Mouse (Mus musculus) cerebral cortex, adult 2 months (tissue): ENCODE measurements around the gene Sag.

Experiments used
- WGBS: fragments of 180-500 bp; shearing (Covaris S2); methylation state at CpG from one replicate; pipeline ENCODE4 v1.1.7; 2018; 5-methylcytosine and 5-hydroxymethylcytosine counted together

Sag gene

DNA sequence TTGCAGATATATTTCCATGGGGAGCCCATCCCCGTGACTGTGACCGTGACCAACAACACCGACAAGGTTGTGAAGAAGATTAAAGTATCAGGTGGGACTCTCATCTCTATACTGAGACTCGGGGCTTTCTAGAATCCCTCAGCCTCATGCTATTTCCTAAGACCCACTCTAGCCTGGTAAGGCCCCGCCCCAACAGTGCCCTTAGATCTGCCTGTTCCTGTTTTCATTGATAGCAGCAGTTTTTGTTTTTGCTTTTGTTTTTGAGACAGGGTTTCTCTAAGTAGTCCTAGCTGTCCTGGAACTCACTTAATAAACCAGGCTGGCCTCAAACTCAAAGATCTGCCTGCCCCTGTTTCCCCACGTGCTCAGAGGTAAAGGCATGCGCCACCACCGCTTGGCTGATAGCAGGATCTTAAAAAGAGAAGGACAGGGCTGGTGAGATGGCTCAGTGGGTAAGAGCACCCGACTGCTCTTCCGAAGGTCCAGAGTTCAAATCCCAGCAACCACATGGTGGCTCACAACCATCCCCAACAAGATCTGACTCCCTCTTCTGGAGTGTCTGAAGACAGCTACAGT is 21.0 kb downstream of the Sag start:
- 92% methylated on average over 10 of the region's 10 CpGs for WGBS

DNA sequence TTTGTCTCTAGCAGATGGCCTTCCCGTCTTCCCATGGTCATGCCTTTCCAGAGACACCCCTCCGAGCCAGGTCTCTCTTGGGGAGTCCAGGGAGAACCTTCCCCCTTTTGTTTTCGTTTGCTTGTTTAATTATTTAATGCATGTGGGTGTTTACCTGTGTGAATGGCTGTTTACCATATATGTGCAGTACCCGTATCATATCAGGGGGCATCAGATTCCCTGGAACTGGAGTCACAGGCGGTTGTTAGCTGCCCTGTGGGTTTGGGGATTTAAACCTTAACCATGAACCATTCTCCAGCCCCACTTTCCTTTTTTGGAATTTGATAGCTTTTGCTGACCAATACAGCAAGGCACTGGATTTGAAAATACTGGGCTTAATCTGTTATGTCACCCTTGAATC is 21.8 kb downstream of the Sag start:
- 92% methylated on average over 5 of the region's 5 CpGs for WGBS

DNA sequence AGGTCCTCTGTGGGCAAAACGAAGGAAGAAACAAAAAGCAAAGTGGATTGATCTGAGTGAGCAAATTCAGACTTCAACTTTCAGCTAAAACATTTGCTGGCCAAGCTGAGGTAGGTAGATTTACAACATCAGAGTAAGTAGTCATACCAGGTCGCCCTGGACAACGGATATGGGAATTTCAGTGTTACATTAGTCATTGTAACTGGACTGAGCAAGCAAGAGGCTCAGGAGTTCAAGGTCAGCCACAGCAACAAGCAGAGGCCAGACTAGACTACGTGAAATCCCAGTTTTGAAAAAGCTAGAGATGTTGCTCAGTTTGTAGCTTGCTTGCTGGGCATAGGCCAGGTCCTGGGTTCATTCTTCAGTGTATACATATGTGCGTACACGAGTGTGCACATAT is 22.5 kb downstream of the Sag start:
- WGBS, result 92% methylated on average over 6 of the region's 6 CpGs

DNA sequence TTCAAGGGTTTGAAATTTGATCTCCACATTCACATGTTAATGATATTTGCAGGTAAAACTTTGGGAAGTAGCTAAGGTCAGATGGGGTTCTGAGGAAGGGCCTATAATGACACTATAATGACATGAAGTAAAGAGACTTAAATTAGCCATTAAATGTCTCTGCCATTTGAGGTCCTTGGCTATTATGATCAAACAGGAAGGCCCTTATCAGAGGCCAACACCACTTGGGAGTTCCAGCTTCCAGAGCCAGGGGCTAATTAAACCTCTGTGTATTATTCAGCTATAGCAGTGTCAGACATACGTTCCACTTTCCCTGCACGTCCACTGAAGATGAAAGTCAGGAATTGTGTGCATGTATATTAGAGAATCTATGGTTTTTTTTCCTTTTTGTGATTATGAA is 23.0 kb downstream of the Sag start:
- 91% methylated on average over 2 of the region's 2 CpGs for WGBS

DNA sequence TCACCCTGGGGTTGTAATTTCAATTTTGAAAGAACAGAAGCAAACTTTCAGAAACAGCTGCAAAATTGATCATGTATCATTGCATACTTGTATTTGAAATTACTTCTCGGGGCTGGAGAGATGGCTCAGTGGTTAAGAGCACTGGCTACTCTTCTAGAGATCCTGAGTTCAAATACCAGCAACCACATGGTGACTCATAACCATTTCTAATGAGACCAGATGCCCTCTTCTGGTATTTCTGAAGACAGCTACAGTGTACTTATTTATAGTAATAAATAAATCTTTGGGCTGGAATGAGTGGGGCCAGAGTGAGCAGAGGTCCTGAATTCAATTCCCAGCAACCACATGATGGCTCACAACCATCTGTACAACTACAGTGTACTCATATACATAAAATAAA is 24.0 kb downstream of the Sag start:
- 91% methylated on average over 1 of the region's 1 CpGs for whole genome bisulfite sequencing

DNA sequence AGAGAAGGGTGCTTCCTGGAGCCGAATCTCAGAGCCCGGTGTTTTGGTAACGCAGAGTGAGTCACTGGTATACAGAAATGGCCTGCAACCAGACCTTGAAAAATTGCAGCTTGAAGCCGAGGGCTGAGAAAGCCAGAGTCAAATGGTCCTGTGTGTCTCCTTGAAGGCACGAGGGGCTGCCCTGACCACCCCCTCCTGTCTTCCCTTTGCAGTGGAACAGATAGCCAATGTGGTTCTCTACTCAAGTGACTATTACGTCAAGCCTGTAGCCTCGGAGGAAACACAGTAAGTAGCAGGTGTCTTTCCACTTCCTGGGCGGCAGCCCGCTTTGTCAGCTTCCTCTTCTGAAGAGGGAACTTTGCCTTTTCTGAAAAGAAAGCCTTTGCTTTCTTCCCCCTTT is 24.7 kb downstream of the Sag start:
- WGBS, result 62% methylated on average over 9 of the region's 9 CpGs

DNA sequence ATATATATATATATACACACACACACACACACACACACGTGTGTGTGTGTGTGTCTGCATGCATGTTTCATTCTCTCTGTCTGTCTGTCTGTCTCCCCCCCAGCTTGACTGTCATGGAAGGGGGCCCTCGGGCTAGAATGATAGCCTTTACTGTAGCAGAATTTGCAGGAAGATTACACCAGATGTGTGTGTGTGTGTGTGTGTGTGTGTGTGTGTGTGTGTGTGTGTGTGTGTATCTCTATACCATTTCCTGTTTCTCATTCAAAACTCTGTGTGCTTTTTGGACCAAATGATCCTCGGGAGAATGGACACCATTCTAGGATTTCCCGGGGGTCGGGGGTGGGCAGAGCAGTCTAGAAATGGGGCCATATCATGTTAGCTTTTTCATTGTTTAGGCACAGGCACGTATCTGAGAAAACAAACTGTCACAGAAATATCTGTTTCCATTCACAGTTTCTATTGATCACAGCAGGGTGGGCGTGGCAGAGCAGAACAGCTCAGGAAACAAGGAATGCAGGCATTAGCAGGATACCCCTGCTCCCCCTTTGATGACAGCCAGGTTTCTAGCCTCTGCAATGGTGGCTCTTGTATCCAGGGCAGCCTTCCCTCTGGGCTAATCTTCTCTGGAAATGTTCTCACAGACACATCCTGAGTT is 25.6 kb downstream of the Sag start:
- WGBS, result 52% methylated on average over 7 of the region's 7 CpGs

DNA sequence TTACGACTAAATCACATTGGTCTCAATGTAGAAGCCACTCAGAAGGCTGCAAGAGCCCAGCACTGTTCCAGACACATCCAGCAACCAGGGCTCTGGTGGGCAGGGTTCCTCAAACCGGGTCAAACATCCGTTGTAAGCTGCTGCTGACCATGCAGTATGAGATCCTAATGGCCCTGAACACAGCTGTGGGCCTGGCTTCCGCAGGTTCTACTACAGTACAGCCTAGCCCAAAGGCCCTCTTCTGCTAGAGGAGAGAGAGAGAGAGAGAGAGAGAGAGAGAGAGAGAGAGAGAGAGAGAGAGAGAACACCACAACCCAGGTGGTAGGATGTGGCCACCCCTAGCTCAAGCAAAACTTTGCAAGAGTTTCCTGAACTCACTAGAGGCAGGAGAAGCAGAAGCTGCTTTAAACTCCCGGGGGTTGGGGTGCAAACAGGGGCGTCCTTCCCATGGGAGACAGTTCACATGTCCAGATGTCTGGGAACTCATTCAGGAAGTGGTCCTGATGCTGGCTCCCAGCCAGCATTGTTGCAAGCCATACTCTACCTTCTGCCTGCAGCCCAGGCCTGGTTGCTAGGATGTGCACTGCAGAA is 26.2 kb downstream of the Sag start:
- 68% methylated on average over 6 of the region's 6 CpGs for WGBS

DNA sequence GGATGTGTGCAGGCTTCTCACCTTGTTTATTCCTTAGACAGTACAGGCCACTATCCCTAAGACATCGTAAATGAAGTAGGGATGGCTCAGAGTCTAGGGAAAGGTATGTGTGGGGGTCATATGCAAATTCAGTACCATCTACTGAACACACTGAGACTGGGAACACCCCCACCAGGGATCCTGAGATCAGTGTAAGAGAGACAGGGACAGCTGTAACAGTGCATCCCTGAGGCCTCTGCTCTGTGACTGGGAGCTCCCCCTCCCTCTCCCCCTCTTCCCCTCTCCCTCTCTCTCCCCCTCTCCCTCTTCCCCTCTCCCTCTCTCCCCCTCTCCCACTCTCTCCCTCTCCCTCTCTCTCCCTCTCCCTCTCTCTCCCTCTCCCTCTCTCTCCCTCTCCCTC is 33.0 kb downstream of the Sag start:
- 89% methylated on average over 1 of the region's 1 CpGs for WGBS

DNA sequence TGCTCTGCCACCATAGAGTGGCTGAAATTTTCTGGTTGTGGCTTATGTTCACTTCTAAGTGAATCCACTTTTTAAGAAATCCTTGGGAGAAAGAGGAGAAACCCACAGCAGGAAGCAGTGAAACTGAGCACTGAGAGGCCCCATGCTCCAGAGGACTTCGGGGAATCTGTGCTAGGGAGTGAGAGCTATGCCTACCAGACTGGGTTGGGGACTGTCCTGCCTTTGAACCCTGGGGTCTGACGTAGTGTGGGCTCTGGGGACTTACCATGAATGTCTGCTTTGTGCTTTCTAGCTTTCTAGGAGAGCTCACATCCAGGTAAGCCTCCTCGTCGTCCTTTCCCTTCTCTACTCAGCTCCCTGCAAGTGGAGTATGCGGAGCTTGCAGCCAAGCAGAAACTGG is 33.5 kb downstream of the Sag start:
- WGBS, result 84% methylated on average over 5 of the region's 5 CpGs

DNA sequence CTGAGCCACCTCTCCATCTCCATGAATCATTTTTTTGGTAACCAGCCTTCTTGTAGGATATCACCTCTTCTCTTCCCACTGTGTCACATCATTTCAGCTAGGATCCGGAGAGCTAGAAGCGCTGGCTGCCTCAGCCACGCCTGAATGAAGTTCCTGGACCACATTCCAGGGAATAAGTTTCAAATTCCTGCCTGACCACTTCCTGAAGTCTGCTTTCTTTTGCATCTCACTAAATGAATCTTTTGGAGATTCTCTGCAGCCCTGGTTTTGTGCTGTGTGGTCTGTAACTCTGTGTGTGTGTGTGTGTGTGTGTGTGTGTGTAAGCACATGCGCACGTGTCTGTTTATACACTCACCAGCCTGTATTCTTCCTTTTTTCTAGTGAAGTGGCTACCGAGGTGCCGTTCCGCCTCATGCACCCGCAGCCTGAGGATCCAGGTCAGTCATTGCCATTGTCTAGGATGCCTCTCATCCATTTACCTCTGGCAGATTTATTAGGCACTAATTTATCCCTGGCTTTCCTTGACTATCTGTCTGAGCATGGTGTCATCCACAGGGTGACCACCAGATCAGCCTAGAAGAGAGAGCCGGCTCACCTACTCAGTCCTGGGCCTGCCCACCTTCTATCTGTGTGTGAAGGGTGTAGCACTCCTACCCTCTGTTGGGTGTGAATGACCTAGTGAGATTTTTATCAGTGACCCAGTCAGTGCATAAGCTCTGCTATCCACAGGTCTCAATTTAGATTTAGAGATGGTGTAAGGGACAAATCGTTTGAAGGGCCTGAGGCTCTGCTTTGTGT is 37.1 kb downstream of the Sag start:
- WGBS, result 88% methylated on average over 11 of the region's 11 CpGs

DNA sequence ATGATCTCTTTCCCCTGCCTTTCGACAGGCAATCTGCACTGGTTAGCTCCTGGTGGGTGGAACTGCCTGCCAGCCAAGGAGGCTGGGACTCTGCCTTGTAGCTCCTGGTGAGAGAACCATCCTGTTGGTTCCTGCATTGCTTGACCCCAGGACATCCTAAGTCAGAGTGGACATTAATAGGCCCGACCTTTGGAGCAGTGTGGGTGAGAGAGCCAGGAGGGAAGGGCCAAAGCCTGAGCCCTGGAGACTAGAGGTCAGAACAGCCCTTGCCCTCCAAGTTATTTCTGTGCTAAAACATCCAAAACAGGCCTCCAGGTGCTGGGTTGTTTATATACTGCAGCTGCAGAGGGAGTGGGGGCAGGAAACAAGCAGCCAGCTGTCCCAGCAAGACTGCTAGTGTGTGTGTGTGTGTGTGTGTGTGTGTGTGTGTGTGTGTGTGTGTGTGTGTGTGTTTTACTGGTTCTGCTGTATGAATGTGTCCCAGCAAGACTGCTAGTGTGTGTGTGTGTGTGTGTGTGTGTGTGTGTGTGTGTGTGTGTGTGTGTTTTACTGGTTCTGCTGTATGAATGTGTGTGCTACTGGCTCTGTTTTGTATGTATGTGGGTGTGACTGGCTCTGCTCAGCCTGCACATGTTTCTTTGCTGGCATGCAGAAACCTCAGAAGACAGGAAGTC is 43.5 kb downstream of the Sag start:
- WGBS, result 36% methylated on average over 2 of the region's 2 CpGs

DNA sequence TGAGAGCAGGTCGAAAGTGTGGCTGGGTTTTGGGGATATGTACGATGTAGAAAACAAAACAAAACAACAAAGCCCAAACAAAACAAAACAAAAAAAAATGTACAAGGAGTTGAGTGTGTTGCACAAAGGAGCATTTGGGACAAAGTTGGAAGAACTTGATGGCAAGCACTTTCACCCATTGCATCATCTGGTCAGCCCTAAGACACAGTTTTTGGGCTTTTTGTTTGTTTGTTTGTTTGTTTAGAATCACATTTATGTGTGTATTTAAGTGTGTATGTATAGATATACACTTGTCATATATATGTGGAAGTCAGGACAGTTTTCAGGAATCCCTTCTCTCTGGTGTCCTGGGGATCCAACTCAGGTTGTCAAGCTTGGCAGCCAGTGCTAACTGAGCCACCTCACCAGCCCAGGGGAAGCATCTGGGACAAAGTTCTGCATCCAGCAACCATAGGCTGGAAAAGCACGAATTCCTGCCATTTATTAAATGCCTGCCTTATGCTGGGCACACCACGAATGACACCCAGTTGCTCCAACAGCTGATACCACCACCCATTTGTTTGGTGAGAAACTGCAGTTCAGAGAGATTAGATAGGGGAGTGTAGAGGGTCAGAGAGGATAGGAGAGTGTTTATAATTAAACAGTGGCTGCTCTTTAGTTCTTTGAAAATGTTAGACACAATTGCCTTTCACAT is 44.1 kb downstream of the Sag start:
- 46% methylated on average over 4 of the region's 4 CpGs for WGBS

DNA sequence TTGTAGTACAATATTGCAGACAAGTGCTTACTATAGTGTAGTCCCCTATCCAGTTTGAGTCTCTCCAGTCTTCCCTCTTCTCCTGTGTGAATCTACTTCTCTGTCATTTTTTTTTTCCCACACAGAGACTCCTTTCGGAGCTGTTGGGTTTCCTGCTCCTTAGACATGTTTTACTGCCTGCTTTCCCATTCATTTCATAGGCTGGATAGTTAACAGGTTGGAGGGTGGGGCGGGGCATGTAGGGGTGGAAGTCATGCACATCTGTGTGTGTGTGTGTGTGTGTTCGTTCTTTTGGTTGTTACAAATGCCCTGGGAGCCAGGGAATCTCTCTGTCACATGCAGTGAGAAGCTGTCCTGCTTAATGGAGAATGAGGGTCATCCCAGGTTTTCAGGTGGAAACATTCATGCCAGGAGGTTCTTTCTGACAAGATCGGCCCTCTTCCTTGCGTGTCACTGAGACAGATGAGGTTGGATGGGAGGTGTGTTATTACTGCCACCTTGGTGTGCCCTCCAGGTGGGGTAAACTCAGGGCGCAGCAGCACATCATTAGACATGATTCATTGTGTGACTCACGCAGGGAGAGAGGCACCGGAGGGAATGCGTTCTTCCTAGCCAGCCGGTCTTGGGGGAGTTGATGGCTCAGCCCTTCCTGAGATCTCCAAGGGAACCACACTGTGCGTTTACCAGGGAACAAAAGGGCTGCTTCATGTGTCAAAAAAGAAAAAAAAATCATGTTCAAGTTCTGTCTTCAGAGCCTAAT is 44.9 kb downstream of the Sag start:
- WGBS, result 33% methylated on average over 11 of the region's 11 CpGs

DNA sequence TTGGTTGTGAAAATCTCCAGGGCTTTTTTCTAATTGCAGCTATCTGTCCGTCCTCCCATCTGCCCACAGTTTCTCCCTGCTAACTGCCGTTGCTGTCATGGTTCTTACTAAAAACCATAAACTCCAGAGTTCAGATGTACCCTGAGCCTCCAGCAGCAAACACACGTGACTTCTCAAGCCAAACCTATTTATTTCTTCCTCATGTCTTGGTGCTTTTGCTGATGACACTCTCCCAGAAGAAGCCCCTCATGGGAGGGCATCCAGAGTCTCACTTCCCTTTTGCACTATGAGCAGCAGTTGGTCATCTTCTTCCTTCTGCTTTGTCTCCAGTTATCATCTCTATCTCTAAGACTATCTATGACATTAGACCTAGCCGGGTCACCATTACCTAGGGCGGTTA is 45.8 kb downstream of the Sag start:
- WGBS, result 64% methylated on average over 5 of the region's 5 CpGs

DNA sequence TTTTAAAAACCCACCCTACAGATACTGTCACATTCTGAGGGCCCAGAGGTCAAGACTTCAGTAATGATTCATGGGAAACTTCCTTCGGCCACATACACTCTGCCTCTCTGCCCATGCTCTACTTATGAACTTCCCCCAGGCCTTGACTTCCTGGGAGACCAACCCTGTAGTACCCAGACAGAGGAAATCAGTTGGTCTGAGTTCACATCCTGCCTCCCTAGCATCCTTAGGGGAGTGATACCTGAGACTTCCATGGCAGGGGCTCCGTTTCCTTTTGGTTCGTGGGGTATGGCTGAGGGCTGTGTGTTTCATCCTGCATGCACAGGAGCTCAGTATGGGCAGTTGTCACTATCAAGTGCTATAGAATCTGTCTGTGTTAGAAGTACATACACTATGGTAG is 47.9 kb downstream of the Sag start:
- WGBS, result 95% methylated on average over 3 of the region's 3 CpGs

DNA sequence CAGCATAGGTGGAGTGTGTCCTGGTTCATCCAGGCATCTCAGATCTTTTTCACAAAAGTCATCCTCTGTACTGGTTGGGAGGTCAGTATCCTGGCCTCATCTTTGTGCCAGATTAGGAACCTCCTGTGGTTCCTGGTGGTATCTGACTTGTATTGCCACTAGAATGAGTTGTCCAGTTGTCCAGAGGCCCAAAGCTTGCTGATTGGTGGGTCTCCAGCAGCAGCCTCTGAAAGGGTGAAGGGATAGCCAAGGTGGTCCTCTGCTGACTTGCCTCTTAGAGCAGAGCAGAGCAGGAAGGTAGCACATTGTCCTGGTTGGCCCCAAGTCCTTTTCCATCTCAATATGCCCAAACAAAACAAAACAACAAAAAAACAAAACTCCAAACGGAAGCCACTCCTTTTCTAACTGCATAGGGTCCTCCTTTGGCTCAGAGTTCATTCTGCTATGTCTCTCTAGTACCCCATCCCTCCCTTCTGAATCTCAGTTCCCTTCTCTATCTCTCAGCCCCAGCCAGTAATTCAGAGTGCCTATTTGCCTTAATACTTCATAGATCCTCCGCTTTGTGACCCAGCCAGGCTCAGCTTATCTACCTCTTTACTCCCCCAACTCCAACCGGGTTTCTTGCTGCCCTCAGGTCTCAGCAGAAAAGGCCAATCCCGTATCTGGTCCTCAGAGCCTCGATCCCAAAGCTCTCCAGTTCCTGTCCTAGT is 48.8 kb downstream of the Sag start:
- 62% methylated on average over 5 of the region's 5 CpGs for WGBS

DNA sequence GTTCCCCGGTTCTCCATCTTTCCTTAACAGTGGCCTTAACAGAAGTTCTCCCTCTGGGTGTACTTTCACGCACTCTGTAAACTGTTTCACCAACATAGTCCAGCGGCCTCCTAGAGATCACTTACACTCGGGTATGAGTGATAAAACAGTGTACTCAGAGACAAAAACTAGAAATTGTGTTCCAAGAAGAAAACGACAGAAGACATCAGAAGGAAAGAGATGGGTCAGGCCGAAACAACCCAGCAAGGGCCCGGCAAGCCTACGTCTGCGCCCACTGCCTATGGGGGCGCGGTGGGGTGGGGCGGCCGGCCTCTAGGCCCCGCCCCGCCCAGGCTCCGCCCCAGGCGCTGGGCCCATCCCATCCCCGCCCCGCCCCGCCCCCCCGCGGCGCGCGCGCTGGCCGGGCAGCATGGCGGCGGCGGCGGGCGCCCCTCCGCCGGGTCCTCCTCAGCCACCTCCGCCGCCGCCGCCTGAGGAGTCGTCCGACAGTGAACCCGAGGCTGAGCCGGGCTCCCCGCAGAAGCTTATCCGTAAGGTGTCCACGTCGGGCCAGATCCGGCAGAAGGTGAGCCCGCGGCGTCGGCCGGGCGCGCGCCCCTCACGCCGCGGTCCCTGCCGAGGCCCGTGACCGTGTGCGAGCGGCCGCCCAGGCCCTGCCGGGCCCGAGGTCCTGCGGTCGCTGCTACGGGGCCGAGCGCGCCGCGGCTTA is 49.6 kb downstream of the Sag start, which contains the start of gene Dgkd:
TSS of gene Dgkd (plus strand) at position 396 of the 709 bp plus-strand sequence.
- under 1% methylated on average over 59 of the region's 74 CpGs for WGBS

DNA sequence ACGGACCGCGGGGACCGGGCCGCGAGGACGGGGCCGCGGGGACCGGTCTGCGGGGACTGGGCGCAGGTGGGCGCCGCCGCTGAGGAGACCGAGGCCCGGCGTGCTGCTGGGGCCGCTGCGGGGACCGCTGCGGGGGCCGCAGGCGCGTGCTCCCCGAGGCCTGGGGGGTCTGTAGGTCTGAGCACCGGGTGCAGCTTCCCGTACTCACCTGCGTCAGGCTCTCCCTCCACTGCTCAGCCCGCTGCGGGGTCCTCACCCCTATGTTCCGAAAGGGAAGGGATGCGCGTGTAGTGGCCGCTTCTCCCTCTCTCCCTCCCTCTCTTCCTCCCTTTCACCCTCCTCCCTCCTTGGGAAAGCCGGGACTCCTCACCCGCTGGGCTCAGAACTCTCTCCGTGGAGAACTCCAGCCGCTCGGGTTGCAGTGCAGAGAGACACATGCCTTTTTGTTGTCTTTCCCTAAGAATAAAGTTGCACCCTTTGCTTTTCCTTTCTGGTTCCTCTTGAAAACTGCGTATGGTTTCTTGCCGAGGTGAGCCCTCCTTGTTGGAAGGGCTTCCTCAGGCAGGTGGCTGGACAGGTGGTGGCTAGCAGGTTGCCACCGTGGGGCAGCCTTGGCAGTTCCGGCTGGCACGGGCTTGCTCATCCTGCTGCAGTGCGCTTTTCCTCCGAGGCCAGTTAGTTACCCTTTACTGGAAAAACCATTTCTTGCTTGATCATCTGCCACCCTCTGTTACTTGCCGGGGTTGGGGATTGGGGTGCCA is 50.3 kb downstream of the Sag start:
- WGBS, result under 1% methylated on average over 43 of the region's 48 CpGs
